Mouse (Mus musculus) heart, embryonic 10.5 days (tissue): ENCODE measurements around the gene Ankef1. TPM values are rescaled to one million over a fixed set of nuclear protein-coding genes. Genes with fewer than 3 reads are reported as not detected.

ENCODE experiments used
- DNase-seq: peaks from one replicate; pipeline ENCODE4 v3.0.0-alpha.2; 2017; ENCODE audit warnings: low spot score
- H3K27ac ChIP-seq: fragments of 300-500 bp; sonication (generic); 2 replicates; pipeline ENCODE4 v1.5.1; 2016; ENCODE audit warnings: mild to moderate bottlenecking
- H3K27me3 ChIP-seq: fragments of 300-500 bp; sonication (generic); 2 replicates; pipeline ENCODE4 v1.6.1; 2016; ENCODE audit warnings: mild to moderate bottlenecking; ENCODE audit not compliant: poor library complexity, insufficient read depth, severe bottlenecking
- H3K36me3 ChIP-seq: fragments of 300-500 bp; sonication (generic); 2 replicates; pipeline ENCODE4 v1.6.1; 2016; ENCODE audit warnings: mild to moderate bottlenecking, moderate library complexity
- H3K4me1 ChIP-seq: fragments of 300-500 bp; sonication (generic); 2 replicates; pipeline ENCODE4 v1.6.1; 2016; ENCODE audit warnings: mild to moderate bottlenecking
- H3K4me3 ChIP-seq: fragments of 300-500 bp; sonication (generic); 2 replicates; pipeline ENCODE4 v1.5.1; 2016; ENCODE audit warnings: mild to moderate bottlenecking, moderate library complexity
- H3K9me3 ChIP-seq: fragments of 300-500 bp; sonication (generic); 2 replicates; pipeline ENCODE4 v1.6.1; 2016; ENCODE audit warnings: mild to moderate bottlenecking, moderate library complexity
- WGBS: fragments of 180-500 bp; shearing (Covaris S2); methylation state at CpG from one replicate; pipeline ENCODE4 v1.1.7; 2016; 5-methylcytosine and 5-hydroxymethylcytosine counted together
- polyA plus RNA-seq: library from polyadenylated mRNA; unstranded; fragments of >200 nt; fragmentation: Nextera tagmentation; extraction: Ambion mirVana; gene quantifications from 2 replicates; pipeline ENCODE4 v1.2.1, GENCODE M21; 2016

Ankef1 gene
- polyA plus RNA-seq, 1 experiment from 2014 or later = 0.24 TPM

- Histone ChIP-seq H3K4me1 (no peaks in the 10 kb centered on the region), H3K36me3 (no peaks in the 10 kb centered on the region), H3K4me3 (no peak overlapping the region), H3K27me3 (no peaks in the 10 kb centered on the region), H3K27ac (no peak overlapping the region), H3K9me3 (no peaks in the 10 kb centered on the region)
- no peak for DNase-seq
- WGBS = 79% methylated on average over 2 of the region's 2 CpGs
These were observed 13.8 kb downstream of the Ankef1 start for GRCm38 (mm10) chr2:136515501-136515900.

- Histone ChIP-seq H3K9me3 (no peaks in the 10 kb centered on the region), H3K4me3 (no peak overlapping the region), H3K36me3 (no peaks in the 10 kb centered on the region), H3K4me1 (no peaks in the 10 kb centered on the region), H3K27me3 (no peaks in the 10 kb centered on the region), H3K27ac (no peak overlapping the region)
- DNase-seq = no peak
- WGBS = 83% methylated on average over 7 of the region's 7 CpGs
These were observed 27.2 kb downstream of the Ankef1 start for GRCm38 (mm10) chr2:136528937-136529336.

GRCm38 (mm10) chr2:136532033-136532432, 30.3 kb downstream of the Ankef1 start:
- peak; percentile 88 for DNase-seq
- peak overlapping the region; percentile 52; the same call in 1 of the 2 replicates for H3K27ac ChIP-seq
- H3K4me3 ChIP-seq = peak overlapping the region; percentile 61
- no peaks in the 10 kb centered on the region for H3K27me3 ChIP-seq
- WGBS = under 1% methylated on average over 23 of the region's 23 CpGs
- no peaks in the 10 kb centered on the region for H3K4me1 ChIP-seq
- no peaks in the 10 kb centered on the region for H3K36me3 ChIP-seq
- no peaks in the 10 kb centered on the region for H3K9me3 ChIP-seq

- no peak overlapping the region for H3K4me3 ChIP-seq
- H3K27me3 ChIP-seq = no peaks in the 10 kb centered on the region
- no peaks in the 10 kb centered on the region for H3K9me3 ChIP-seq
- H3K36me3 ChIP-seq = no peaks in the 10 kb centered on the region
- no peak for DNase-seq
- no peaks in the 10 kb centered on the region for H3K4me1 ChIP-seq
- WGBS = 63% methylated on average over 5 of the region's 5 CpGs
- H3K27ac ChIP-seq = no peak overlapping the region
These were observed 56.3 kb downstream of the Ankef1 start for GRCm38 (mm10) chr2:136558020-136558419.

GRCm38 (mm10) chr2:136562336-136562735, 60.6 kb downstream of the Ankef1 start:
- no peak overlapping the region for H3K4me3 ChIP-seq
- no peaks in the 10 kb centered on the region for H3K4me1 ChIP-seq
- no peak for DNase-seq
- 80% methylated on average over 1 of the region's 1 CpGs for WGBS
- no peaks in the 10 kb centered on the region for H3K27me3 ChIP-seq
- H3K36me3 ChIP-seq = no peaks in the 10 kb centered on the region
- H3K9me3 ChIP-seq = no peaks in the 10 kb centered on the region
- H3K27ac ChIP-seq = no peak overlapping the region

- DNase-seq = no peak
- no peaks in the 10 kb centered on the region for H3K36me3 ChIP-seq
- no peaks in the 10 kb centered on the region for H3K27me3 ChIP-seq
- no peak overlapping the region for H3K27ac ChIP-seq
- no peak overlapping the region for H3K4me3 ChIP-seq
- peaks cover 8% of the 10 kb centered on the region; the same call in 1 of the 2 replicates for H3K4me1 ChIP-seq
- no peaks in the 10 kb centered on the region for H3K9me3 ChIP-seq
- WGBS = 11% methylated on average over 2 of the region's 2 CpGs
These were observed 69.1 kb downstream of the Ankef1 start for GRCm38 (mm10) chr2:136570856-136571255.

- Histone ChIP-seq H3K4me1 (no peaks in the 10 kb centered on the region), H3K9me3 (no peaks in the 10 kb centered on the region), H3K27me3 (no peaks in the 10 kb centered on the region), H3K4me3 (no peak overlapping the region), H3K36me3 (no peaks in the 10 kb centered on the region), H3K27ac (no peak overlapping the region)
- WGBS = 65% methylated on average over 2 of the region's 2 CpGs
- DNase-seq = no peak
These were observed 81.1 kb downstream of the Ankef1 start for GRCm38 (mm10) chr2:136582762-136583161.

GRCm38 (mm10) chr2:136588811-136589210, 87.1 kb downstream of the Ankef1 start:
- 30% methylated on average over 2 of the region's 2 CpGs for WGBS
- DNase-seq = no peak
- Histone ChIP-seq H3K4me1 (no peaks in the 10 kb centered on the region), H3K9me3 (no peaks in the 10 kb centered on the region), H3K36me3 (no peaks in the 10 kb centered on the region), H3K27ac (no peak overlapping the region), H3K27me3 (no peaks in the 10 kb centered on the region), H3K4me3 (no peak overlapping the region)

GRCm38 (mm10) chr2:136596451-136596850, 94.7 kb downstream of the Ankef1 start:
- Histone ChIP-seq H3K27me3 (no peaks in the 10 kb centered on the region), H3K27ac (no peak overlapping the region), H3K4me3 (no peak overlapping the region), H3K4me1 (no peaks in the 10 kb centered on the region), H3K36me3 (no peaks in the 10 kb centered on the region), H3K9me3 (no peaks in the 10 kb centered on the region)
- no peak for DNase-seq
- 21% methylated on average over 3 of the region's 3 CpGs for WGBS

- DNase-seq = no peak
- Histone ChIP-seq H3K27ac (no peak overlapping the region), H3K9me3 (no peaks in the 10 kb centered on the region), H3K36me3 (no peaks in the 10 kb centered on the region), H3K4me1 (no peaks in the 10 kb centered on the region), H3K27me3 (no peaks in the 10 kb centered on the region), H3K4me3 (no peak overlapping the region)
- WGBS = 83% methylated on average over 6 of the region's 6 CpGs
These were observed 97.0 kb downstream of the Ankef1 start for GRCm38 (mm10) chr2:136598743-136599142.

GRCm38 (mm10) chr2:136600651-136601170, 99.0 kb downstream of the Ankef1 start:
- no peaks in the 10 kb centered on the region for H3K4me1 ChIP-seq
- DNase-seq = no peak
- 81% methylated on average over 5 of the region's 5 CpGs for WGBS

GRCm38 (mm10) chr2:136601206-136601605, 99.5 kb downstream of the Ankef1 start:
- DNase-seq = no peak
- no peaks in the 10 kb centered on the region for H3K4me1 ChIP-seq
- H3K27me3 ChIP-seq = no peaks in the 10 kb centered on the region
- 76% methylated on average over 4 of the region's 4 CpGs for WGBS
- H3K4me3 ChIP-seq = no peak overlapping the region
- H3K9me3 ChIP-seq = no peaks in the 10 kb centered on the region
- no peak overlapping the region for H3K27ac ChIP-seq
- H3K36me3 ChIP-seq = no peaks in the 10 kb centered on the region

More at GRCm38 (mm10) chr2:136600651-136601170, 99.0 kb downstream of the Ankef1 start:
- no peaks in the 10 kb centered on the region for H3K9me3 ChIP-seq
- H3K4me3 ChIP-seq = no peak overlapping the region
- H3K27me3 ChIP-seq = no peaks in the 10 kb centered on the region
- no peak overlapping the region for H3K27ac ChIP-seq
- no peaks in the 10 kb centered on the region for H3K36me3 ChIP-seq
